Mouse (Mus musculus): ENCODE measurements around the gene Vegfb.

GRCm38 (mm10) chr19:6997721-6998290, 10.4 kb upstream of the Vegfb start:
- TF ChIP-seq CTCF (conservative IDR thresholded peaks at IDR 0.05; ENCODE audit: low read length): no peak
- TF ChIP-seq POU5F1 (IDR thresholded peaks at IDR 0.05; ENCODE audit: borderline replicate concordance, low read length): no peak

All from E14TG2a.4 (cell line).